Mouse (Mus musculus) right cerebral cortex, postnatal 36 days (tissue): ENCODE measurements around the gene Pid1.

Experiments
- DNase-seq, 2 experiments: peaks; one replicate each; pipeline ENCODE4 v3.0.0; 2022; ENCODE audit warnings: low spot score in 2 of 2, mixed read lengths in 1 of 2

Pid1 gene

DNA sequence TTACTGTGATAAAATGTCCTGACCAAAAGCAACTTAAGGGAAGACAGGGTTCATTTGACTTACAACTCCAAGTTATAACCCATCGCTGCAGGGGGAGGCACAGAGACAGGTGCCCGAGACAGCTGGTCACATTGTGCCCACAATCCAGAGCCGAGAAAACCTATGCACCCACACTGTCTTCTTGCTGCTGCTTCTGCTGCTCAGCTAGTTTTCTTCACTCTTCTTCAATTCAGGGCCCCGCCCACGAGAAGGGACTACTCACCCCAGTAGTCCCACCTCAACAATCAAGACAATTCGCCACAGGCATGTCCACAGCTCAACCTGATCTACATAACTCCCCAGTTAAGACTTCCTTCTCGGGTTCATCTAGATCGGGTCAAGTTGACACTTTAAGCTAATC lies at the start of gene Pid1:
Gene Pid1 (minus strand): TSS at position 214 of the 400 bp plus-strand sequence.
- no peak for DNase-seq

- no peak for DNase-seq
These were observed 45.5 kb upstream of the Pid1 start for GRCm38 (mm10) chr1:84409514-84409913.

GRCm38 (mm10) chr1:84408873-84409272 lies 44.9 kb upstream of the Pid1 start:
- DNase-seq, result no peak

GRCm38 (mm10) chr1:84406891-84407290 lies 42.9 kb upstream of the Pid1 start:
- no peak for DNase-seq

- DNase-seq, result no peak
These were observed 41.7 kb upstream of the Pid1 start for GRCm38 (mm10) chr1:84405551-84406290.

DNA sequence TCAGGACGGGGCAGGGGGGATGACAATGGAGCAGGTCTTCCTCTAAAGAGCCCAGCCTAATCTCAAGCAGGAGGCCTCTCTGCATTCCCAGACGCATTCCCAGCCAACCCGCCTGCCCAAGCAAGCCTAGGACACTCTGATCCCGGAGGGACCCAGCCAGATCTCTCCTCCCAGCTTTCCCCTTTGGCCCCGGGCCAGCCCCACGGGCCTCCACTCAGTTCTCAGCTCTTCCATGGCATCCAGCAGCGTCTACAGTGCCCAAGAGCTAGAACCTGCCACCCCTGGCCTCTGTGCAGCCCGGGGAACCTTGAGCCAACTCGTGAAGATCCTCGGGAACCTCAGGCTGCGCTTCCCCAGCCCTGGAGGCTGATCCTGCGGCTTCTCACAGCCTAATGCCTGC lies 40.9 kb upstream of the Pid1 start:
- DNase-seq, result no peak

- DNase-seq, result no peak
These were observed 38.2 kb upstream of the Pid1 start for GRCm38 (mm10) chr1:84402154-84402553.

DNA sequence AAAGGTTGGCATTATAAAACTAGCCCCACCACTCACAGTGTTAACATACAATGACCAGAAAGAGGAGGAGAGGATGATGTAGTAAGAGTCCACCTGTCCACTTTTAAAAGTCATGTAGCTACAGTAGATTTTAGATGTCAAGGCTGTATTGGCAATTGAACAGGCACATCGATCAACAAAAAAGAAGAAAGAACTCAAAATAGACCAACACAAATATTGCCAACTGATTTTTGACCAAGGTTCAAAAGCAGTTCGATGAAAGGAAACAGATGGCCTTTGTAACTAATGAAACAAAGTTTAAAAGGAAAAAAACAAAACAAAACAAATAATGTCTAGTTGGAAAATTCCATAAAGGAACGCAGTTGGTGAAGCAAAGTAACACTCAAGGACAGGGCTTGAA lies 35.7 kb upstream of the Pid1 start:
- no peak for DNase-seq

GRCm38 (mm10) chr1:84399118-84399517 lies 35.1 kb upstream of the Pid1 start:
- no peak for DNase-seq

DNA sequence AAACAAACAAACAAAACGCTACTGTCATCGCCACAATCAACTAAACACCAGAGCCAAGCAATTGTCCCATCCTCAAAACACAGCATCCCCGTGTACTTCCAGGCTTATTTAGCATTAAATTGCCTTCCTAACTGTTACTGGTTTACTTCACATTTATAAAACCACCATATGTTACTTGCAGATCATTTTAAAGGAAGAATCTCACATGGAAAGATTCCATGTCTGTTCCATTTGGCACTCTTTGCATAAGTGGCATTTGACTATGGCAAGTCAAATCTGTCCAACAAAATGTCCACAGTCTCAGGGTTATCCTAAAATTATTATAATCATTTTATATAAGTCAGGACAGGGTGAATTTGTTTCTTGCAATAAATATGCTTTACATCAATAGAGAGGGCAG lies 32.8 kb upstream of the Pid1 start:
- no peak for DNase-seq

- DNase-seq, result no peak
These were observed 31.9 kb upstream of the Pid1 start for GRCm38 (mm10) chr1:84395928-84396327.

DNA sequence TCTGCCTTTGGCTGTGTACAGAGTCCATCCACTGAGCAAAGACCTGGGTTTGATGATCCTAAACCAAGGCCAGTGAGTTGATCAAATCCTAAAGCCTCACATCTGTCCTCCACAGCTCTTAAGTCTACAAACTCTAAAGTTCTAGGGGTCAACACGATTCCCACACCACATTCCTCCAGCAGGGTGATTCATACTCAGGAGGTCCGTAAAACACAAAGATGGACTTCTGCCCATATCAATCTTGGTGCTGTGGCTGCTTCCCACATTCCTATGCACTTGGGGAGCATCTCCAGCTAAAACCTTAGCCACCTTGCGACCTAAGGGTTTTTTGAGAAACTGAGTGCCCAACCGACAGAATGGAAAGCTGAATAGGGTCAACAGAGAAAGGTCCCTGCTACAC lies 27.0 kb upstream of the Pid1 start:
- no peak for DNase-seq

GRCm38 (mm10) chr1:84387616-84388015 lies 23.6 kb upstream of the Pid1 start:
- no peak for DNase-seq

DNA sequence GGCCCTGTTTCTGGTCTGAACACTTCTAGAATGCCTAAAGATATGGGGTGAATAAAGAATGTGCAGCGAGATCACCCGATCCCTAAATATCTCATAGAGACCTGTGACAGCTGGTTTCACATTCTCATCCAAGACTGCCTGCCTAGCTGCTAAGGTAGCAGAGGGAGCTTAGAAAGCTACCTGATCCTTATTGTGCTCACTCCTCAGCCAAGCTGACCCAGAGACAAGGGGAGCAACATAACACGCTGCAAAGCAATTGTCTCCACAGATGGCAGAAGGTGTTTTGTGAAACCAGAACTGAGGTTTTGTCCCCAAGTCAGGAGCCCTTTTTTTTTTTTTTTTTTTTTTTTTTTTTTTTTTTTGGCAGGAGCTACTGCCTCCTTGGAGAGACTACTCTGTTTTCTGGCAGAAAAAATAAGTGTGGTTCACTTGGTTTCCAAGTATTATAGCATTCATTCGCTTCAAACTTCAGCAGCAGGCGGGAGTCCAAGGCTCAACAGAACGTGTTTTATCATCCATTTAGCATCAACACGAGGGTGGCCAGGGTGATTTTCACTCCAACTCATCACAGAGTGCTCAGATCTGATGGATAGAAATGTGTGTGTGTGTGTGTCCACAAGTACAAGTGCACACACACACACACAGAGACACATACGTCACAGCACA lies 22.6 kb upstream of the Pid1 start:
- DNase-seq, result peak; percentile 36 to 37

DNA sequence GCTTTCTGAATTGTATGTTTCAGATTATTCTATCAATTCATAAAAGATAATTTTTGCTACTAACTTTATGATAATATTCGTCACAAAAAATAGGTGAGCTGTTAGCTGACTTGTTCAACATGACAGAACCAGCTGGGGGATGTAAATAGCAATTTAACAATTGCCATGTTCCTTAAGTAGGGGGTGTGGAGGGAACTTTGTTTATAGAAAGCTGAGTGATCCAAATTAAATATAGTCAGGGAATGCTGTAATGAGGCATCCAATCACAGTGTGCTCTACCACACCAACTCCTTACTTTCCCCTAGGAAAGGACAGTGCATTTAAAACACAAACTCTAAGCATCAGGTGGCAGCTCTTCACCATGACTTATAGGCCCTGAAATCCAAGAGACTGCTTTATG lies 18.7 kb upstream of the Pid1 start:
- DNase-seq, result no peak

- DNase-seq, result no peak
These were observed 18.1 kb upstream of the Pid1 start for GRCm38 (mm10) chr1:84382064-84382463.

- DNase-seq, result no peak
These were observed 16.9 kb upstream of the Pid1 start for GRCm38 (mm10) chr1:84380895-84381294.

- DNase-seq, result no peak
These were observed 3.8 kb upstream of the Pid1 start for GRCm38 (mm10) chr1:84367733-84368132.

DNA sequence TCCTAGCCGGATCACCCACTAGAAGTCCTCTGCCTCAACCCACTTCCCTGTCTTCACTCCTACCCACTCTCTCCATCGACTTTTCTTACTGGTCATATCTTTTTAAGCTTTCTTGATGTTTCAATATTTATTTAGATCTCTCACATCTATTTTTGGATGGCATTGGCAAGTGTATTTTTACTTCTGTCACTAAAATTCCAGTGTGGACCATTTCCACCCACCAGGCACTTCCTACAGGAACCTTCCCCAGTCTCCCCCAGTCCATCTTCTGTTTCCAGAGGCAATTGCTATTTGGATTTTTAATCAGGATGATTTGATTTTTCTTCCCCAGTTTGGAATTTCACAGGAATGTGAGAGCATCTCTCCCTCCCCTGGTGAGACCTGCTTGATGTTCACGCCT lies 2.6 kb upstream of the Pid1 start:
- no peak for DNase-seq

DNA sequence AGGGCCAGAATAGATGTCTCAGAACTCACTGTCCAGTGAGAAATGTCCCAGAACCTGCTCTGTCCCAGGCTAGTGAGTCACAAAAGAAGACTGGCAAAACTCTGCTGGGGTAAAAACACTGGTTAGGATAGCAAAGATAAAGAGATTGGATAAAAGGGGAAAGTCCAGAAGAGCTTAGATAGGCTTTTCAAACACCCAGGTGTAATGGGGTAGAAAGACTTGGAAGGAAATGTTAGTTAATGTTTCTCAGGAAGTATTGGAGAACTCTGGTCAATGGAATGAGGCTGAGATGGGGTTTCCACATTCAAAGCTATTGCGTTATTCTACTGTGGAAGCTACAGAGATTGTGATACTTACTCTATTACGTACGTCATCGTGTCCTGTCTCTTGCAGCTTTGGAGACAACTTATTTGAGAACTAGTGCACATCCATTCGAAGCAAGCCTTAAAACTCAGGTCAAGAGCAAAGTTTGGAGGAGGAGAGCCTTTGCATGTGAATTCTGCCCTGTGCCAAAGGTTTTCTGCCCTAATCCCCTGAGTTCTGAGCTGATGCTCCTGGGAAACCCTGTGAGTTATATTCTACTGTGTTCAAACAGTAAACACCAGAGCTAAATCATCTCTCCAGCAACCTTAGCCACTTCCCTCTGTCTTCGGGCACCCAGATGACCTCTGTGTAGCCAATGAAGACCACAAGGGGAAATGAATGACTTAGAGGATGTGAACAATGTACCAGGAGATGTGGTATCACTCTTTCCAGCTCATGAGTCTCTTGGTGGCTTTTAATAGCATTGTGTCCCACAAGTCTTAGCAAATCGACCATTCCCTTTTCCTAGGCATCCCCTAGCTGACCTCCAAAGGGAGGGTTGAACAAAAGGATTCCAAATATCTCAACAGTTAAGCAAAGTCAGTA lies 1.0 kb downstream of the Pid1 start:
- DNase-seq, result no peak

DNA sequence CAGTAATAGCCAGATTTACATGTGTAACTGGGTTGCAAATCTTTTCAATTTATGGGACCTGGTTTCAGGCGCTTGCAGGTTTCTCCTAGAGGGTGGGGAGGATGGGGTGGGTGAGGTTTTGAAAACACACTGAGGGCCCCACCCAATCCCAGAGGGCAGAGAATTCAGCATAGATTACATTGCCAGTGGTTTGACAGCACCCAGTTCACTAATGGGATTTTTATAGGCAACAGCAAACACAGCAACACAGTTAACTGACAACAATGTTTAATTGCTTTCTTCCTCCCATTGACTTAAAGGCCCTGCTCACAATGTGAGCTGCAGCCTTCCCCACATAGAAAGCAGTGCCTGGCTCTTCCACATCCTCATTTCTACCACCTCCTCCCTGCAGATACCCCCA lies 1.8 kb downstream of the Pid1 start:
- no peak for DNase-seq

GRCm38 (mm10) chr1:84361389-84361788 lies 2.6 kb downstream of the Pid1 start:
- DNase-seq, result no peak
